In the genomic region with DNA sequence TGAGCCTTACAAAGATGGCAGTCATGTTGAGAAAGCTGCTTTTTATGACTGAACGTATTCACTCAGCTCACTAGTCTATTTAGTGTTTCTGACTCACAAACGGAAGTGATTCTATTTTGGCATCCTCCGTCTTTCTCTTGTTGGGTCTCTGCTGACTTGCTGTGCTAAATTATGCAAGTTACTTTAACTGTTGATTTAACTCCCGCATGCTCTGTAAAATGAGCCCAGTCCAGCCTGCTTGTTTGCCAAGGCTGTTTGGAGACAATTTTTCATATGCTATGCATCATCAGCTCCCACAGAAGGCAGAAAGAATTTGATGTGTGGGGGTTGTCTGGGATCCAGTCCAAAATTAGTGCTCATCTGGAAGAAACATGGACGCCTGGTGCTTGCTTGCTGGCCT, we compare ENCODE assay signal across 8 mouse cellular contexts. TPM values are rescaled to one million over a fixed set of nuclear protein-coding genes. Genes with fewer than 3 reads are reported as not detected.
DNase-seq lines count a peak whose midpoint lies in the region; ATAC-seq lines count a peak whose summit lies in the region.

No protein-coding gene starts in this region.

- peak; percentile 50 for DNase-seq in retina, postnatal 1 day
- no peak for DNase-seq in retina, embryonic 14.5 days (ENCODE audit: low spot score)
- DNase-seq in brain, embryonic 18.5 days (ENCODE audit: low read depth, low spot score): peak; percentile 24
- DNase-seq in heart, postnatal 10 days: peak; percentile 69 to 81
- DNase-seq in left cerebral cortex, adult 11 months (ENCODE audit: low spot score): peak; percentile 44
- DNase-seq in right cerebral cortex, postnatal 36 days (ENCODE audit: low spot score in 2 of 2): peak; percentile 50 to 76
- DNase-seq in embryo, embryonic 10 days (ENCODE audit: low spot score): no peak

- no peak for ATAC-seq in erythroblast, adult 5-6 weeks (replicated peaks; ENCODE audit: low FRiP score, poor library complexity, severe bottlenecking)

- intact Hi-C loops in heart, postnatal 10 days (cut with DNase I): no loop called here

RNA-seq across cellular contexts. Expression of a gene that starts 1.3 kb away (rescaled TPM):
- 1 to 10 TPM; 6.3 to 7.0 TPM for total RNA-seq in heart, postnatal 10 days (2021)
- total RNA-seq in erythroblast, adult 5-6 weeks (2015; ENCODE audit: low replicate concordance): not detected in 2 replicates
- total RNA-seq in erythroblast, adult 5-6 weeks (2017; ENCODE audit: low replicate concordance): not detected in 2 replicates

RNA-seq across cellular contexts. Expression of a gene that starts 44.4 kb away (rescaled TPM):
- 10 to 100 TPM in 1 of 2 experiments, 1 to 10 TPM in 1; 8.8 to 11.7 TPM for total RNA-seq in heart, postnatal 10 days (2021)
- 5.9 and 7.7 TPM in 2 replicates for total RNA-seq in erythroblast, adult 5-6 weeks (2015; ENCODE audit: low replicate concordance)
- total RNA-seq in erythroblast, adult 5-6 weeks (2017; ENCODE audit: low replicate concordance): 5.4 and 7.4 TPM in 2 replicates

Comparison
In these comparisons a context has a peak if more than half of its experiments do, and no peak if none do; other contexts are left out.
1. DNase-seq: peak in retina, postnatal 1 day (single experiment), brain, embryonic 18.5 days (single experiment), heart, postnatal 10 days (2 of 2), left cerebral cortex, adult 11 months (single experiment) and right cerebral cortex, postnatal 36 days (2 of 2); none in retina, embryonic 14.5 days (single experiment) and embryo, embryonic 10 days (single experiment).
2. RNA of a gene that starts 1.3 kb away (total RNA-seq): 6.3 to 7.0 TPM in heart, postnatal 10 days; not detected in erythroblast, adult 5-6 weeks; every median in the first group is over 4 times any median in the second.